Mouse (Mus musculus) cerebellum, postnatal 10 days (tissue): ENCODE results near the gene Tagln.

ENCODE experiments used
- DNase-seq, 2 experiments: peaks; one replicate each; pipeline ENCODE4 v3.0.0; 2021; ENCODE audit warnings: mixed read lengths in 2 of 2

The Tagln gene

DNA sequence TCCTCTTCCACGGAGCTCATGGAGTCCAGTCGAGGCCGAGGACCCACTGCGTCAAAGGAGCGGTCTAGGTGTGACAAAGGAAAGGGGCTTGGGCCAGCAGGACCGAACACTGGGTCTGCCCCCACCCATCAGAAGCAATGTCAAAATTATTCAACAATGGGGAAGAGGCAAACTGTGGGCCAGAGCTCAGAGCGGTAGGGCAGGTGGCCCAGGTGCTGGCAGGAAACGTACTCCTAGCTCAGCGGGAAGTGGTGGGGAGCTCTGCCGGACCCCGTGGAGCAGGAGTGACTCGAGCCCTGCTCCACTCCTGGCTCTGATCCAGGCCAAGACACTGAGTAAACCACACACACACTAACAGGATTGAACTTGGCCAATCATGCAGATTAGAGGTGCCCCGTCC, 9.9 kb upstream of the Tagln start:
- peak in 1 of 2 experiments; percentile 53 for DNase-seq

GRCm38 (mm10) chr9:45944506-45945400, 8.9 kb upstream of the Tagln start:
- DNase-seq, result no peak

DNA sequence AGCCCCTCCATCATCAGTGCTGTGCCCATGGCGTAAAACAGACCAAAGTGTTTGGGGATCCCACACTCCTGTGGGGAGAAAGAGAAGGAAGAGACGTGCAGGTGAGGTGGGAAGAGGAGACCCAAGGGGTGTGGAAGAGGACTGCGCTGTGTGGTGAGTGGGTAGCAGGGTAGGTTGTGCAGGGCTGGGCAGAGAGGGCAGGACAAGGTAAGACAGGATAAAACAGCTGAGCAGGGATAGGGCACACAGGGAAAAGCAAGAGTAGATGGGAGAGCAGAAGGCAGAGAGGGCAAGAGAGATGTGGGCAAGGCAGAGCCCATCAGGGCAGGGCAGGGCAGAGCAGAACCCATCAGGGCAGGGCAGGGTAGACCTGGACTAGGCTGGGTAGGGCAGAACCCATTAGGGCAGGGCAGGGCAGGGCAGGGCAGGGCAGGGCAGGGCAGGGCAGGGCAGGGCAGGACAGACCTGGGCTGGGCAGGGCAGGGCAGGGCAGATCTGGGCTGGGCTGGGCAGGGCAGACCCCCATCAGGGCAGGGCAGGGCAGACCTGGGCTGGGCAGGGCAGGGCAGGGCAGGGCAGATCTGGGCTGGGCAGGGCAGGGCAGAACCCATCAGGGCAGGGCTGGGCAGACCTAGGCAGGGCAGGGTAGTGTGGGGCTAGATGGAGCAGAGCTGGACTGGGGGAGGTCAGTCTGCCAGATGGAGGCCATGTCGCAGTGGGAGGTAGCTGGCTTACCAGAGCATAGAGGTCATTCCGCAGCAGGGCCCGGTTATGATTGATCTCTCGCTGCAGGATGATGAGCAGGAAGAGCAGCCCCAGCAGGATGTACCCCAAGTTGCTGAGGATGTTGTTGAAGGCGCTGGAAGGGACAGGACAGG, 8.0 kb upstream of the Tagln start:
- DNase-seq, result no peak

- DNase-seq, result no peak
Measured at GRCm38 (mm10) chr9:45942916-45943315, 7.1 kb upstream of the Tagln start.

- DNase-seq, result no peak
Measured at GRCm38 (mm10) chr9:45942464-45942863, 6.6 kb upstream of the Tagln start.

DNA sequence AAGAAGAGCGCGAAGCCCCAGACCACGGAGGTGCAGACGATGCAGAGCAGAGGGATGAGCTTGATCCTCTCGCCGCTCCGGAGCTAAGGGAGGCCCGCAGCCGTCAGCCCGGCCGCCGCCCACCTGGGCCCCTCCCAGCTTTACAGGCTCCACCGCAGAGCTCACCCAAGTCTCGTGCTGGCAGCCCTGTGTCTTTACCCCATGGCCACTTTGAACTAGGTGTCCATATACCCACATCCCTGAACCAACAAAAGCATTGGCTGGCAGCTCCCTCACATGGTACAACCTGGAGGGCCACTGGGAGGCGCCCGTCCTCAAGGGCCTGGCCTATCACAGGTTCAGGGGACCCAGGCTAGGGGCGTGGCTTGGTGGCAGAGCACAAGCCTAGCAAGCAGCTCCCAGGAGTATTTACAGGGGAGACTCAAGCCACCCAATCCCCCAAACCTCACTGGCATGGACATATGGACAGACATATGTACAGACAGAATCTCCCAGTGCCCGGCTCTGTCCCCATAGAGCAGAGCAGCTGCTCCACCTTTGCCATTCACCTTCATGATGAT, 5.6 kb upstream of the Tagln start:
- DNase-seq, result peak in 1 of 2 experiments; percentile 38

GRCm38 (mm10) chr9:45939794-45940193, 3.9 kb upstream of the Tagln start:
- DNase-seq, result no peak

- DNase-seq, result no peak
Measured at GRCm38 (mm10) chr9:45938952-45939637, 3.2 kb upstream of the Tagln start.

GRCm38 (mm10) chr9:45938088-45938487, 2.2 kb upstream of the Tagln start:
- DNase-seq, result peak; percentile 55 to 64

DNA sequence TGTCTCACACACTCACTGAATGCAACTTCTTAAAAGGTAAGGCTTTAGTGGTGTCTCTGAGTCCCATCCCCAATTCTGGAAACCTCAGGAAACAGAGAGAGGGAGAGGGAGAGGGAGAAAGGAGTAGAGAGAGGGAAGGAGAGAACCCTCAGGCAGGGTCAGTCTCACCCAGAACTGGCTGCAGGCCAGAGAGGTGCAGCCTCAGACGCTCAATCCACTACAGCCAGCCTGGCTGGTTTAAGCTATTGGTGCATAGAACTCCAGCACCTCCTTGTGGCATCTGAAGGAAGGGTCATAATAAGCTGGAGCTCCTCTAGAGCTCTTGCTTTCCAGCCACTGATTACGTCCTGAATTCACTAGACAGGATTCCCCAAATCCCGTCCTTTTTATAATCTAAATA, 1.0 kb upstream of the Tagln start:
- peak; percentile 81 to 83 for DNase-seq

- DNase-seq, result peak in 1 of 2 experiments; percentile 33
Measured at GRCm38 (mm10) chr9:45932571-45933415, 3.1 kb downstream of the Tagln start.

- DNase-seq, result peak in 1 of 2 experiments; percentile 39
Measured at GRCm38 (mm10) chr9:45931958-45932357, 3.9 kb downstream of the Tagln start.

GRCm38 (mm10) chr9:45929285-45929684, 6.6 kb downstream of the Tagln start:
- no peak for DNase-seq

- no peak for DNase-seq
Measured at GRCm38 (mm10) chr9:45919895-45920294, 16.0 kb downstream of the Tagln start.

DNA sequence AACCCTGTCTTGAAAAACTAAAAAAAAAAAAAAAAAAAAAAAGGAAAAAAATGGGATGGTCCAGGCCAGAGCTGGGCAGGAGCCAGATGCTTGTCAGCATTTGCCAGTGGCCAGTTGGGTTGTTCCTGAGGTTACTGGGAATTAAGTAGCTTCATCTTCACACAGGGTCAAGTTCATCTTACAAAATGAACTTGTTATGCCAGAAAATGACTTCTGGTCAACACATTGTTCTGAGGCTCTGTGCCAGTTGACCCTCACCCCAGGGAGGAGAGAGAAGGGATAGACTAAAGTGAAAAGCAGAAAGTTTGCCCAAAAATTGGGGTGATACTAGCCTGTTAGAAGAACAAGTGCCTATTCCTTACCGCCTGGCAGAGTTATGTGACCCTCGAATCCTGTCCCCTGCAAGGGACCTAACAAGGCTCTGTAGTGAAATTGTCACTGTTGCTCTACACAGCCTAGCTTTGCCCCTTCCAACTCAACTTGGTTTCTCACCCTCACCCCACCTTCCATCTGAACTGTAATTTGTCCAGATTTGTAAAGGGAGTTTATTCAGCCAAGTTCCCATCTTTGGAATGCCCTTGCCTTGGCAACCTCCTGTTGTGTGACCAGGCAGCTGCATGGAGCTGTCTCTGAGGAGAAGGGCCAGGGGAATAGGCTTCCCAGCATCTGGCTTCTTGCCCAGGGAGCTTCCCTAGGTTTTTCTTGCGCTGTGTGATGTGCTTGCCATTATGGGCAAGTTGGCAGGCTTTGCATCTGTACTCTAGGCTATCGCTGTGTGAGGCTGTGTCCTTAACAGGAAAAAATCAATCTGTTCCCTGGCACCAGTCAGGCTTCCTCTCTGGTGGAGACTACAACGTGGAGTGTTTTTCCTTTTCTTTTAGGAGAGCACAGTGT, 18.6 kb downstream of the Tagln start:
- peak; percentile 72 to 84 for DNase-seq

DNA sequence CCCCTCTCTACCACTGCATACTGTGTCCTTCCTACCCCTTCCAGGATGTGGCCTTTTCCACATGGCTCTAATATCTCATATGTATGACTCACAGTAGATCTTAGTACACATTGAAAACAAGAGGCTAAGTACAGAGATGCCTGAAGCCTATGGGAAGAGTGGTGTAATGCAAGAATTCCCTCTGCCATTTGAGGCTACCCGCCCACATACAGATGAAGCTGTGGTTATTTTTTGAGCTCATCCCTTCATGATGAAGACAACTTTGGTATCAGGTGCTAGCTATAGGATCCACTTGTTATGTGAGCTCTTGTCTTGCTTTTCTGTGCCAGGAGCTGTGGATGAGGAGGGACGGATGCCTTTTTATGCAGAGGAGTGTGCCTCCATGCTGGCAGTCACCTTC, 20.2 kb downstream of the Tagln start:
- no peak for DNase-seq

DNA sequence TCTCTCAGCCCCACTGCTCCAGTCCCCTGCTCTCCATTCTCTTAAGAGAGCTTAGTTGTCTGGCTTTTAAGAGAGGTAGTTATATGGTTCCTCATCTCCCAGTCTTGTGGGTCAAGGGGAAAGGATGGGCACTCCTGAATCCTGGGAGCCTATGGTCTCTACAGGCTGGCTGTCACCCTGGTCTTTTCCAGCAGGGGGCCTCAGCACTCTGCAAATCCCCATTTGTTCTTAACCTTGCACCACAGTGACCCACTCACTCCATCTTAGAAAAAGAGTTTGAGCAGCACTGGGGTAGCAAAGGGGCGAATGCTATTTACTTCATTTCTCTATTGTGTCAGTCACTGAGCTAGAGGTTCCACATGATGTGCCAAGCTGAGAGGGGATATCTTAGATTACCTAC, 24.2 kb downstream of the Tagln start:
- DNase-seq, result peak; percentile 57 to 59

- no peak for DNase-seq
Measured at GRCm38 (mm10) chr9:45910995-45911394, 24.9 kb downstream of the Tagln start.

DNA sequence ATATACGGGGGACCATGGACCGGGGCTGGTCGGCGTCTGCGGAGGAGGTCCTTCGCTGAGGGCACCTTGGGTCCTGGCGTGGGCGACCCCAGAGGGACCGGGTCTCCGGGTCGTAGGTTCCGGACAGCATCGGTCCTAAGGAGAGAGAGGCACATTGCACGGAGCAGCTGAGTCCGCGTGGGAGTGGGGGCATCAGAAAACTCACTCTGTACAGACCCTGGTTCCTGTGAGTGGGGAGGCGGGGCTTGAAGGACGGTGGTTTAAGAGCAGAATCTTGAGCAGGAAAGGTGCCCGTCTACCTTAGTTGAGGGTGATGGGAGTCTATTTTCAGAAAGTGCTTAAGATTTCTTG, 28.8 kb downstream of the Tagln start:
- DNase-seq, result no peak

DNA sequence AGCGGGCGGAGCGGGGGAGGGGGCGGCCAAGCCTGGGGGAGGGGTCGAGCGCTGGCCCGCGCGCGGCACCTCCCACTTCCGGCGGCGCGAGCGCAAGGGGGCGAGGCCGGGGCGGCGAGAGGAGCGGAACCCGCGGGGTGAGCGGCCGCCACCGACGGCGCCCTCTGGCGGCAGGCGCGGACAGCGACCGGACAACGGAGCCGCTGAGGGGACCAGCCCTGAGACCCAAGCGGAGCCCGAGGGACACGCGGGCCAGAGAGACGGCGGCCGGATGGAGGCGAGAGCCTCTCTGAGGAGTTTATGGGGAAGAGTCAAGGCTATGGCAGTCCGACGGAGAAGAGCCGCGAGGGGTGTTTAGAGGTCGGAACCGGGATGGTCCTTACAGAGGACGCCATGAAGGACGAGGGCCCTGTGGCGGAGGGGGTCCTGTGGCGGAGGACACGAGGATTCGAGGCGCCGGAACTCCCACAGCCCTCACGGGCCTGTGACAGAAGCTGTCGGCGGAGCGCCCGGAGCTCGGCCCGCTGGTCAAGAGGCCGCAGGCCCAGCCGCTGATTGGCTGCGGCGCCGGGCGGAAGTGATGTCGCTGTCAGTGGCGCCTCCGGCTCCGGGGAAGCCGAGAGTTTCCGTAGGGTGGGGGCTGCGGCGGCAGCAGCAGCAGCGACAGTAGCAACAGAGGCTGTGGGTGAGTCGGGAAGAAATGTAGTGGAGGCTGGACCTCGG, 29.3 kb downstream of the Tagln start, which contains the start of the genes Pcsk7 and Rnf214:
TSS of gene Pcsk7 (plus strand) at position 143 of the 723 bp plus-strand sequence.
TSS of gene Rnf214 (minus strand) at position 557 of the 723 bp plus-strand sequence.
- DNase-seq, result peak; percentile 96
